Mouse (Mus musculus) monocyte, adult 2 months (primary cell): Measurements from ENCODE around the gene Pla2g4f.

ENCODE experiments used
- DNase-seq, 2 experiments: peaks; one replicate each; pipeline ENCODE4 v3.0.0; 2022; ENCODE audit warnings: low spot score in 2 of 2, low read depth in 1 of 2

The Pla2g4f gene

DNA sequence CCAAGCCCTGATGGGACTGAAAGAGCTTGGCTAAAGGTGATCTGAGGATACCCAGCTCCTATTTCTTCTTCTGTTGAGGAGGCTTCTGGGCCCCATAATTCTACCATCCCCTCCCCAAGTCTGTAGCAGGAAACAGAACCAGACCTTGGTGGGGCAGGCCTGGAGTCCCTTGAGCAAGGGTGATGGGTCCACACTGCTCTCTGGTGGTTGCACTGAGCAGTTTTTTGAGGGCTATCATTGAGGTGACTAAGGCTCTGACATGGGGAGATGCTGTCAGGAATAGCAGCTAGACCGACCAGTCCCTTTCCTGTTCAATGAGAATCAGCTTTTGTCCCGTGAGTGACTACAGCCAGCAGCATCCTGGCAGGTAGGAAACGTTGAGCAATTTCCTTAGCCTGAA lies 32.7 kb downstream of the Pla2g4f start:
- no peak for DNase-seq

- DNase-seq: peak in 1 of 2 experiments; percentile 29
Observed at GRCm38 (mm10) chr2:120279961-120280360, 34.0 kb downstream of the Pla2g4f start.

DNA sequence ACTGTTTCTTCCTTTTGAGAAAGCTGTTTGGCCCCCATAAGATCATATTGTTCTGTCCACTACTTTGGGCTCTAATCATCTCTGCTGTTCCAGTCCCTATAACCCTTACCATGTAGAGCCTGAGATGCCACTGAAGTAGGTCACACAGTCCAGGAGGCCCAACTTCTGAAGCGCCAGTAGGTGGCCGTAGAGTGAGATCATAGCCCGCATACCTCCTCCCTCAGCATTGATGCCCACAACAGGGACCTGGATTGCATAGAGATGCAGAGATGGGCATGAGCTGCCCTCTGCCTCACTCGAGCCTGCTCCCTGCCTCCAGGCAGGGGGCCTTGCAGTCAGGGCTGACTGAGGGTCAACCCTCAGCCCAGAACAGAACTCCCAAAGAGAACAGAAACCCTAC lies 37.0 kb downstream of the Pla2g4f start:
- DNase-seq: no peak

GRCm38 (mm10) chr2:120268635-120269034 lies 45.3 kb downstream of the Pla2g4f start:
- no peak for DNase-seq

- DNase-seq: no peak
Observed at GRCm38 (mm10) chr2:120265523-120265922, 48.4 kb downstream of the Pla2g4f start.

DNA sequence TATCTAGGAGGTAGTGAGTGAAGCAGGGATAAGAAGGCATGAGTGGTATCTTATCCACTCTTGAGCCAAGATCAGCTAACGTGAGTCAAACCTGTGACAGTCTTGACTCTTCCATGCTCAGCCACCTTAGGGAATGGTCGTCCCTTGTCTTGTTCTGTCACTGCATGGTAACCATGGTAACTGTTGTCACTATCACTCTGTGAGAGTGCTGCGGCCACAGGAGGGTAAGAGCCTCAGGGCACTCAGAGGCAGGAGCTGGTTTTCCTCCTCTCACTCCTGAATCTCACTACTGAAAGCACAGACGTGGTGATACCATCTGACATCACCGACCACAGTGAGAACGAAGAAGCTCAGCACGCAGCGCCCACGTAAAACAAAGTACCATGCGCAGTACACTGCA lies 49.1 kb downstream of the Pla2g4f start:
- DNase-seq: no peak

DNA sequence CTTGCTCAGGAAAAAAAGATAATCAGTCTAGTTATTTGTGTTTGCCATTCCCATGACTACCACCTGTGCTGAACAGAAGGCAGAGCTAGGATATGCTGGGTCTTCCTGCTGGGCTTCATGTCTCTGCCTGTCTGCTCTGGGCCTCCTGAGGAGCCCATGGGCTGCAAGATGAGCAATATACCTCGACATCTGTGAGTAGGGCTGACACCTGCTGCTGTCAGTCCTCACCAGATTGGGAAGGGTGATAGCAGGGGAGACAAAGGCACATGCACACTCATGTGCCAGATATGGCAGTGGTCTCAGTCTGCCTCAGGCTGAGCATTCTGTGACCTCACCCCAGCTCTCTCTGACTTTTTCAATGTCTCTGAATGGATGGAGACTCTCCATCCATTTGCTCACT lies 51.1 kb downstream of the Pla2g4f start:
- no peak for DNase-seq

GRCm38 (mm10) chr2:120261346-120261745 lies 52.6 kb downstream of the Pla2g4f start:
- DNase-seq: no peak

- DNase-seq: no peak
Observed at GRCm38 (mm10) chr2:120256259-120256658, 57.7 kb downstream of the Pla2g4f start.

- DNase-seq: no peak
Observed at GRCm38 (mm10) chr2:120252644-120253043, 61.3 kb downstream of the Pla2g4f start.
